Comparison of ENCODE assay signal across 28 mouse cellular contexts in genomic region chr3:99504772-99505171, GRCm38 (mm10).
"Had no signal": no experiment of that assay in that cellular context is flagged by ENCODE, and none has a peak within 500 bp of the region (broad histone marks: within the 10 kb centered on the region; RNA-seq: fewer than 3 reads in every experiment).

No protein-coding gene starts in this region.

- H3K4me1 ChIP-seq: embryonic facial prominence, embryonic 10.5 days; embryonic facial prominence, embryonic 12.5 days; embryonic facial prominence, embryonic 13.5 days; embryonic facial prominence, embryonic 15.5 days; forebrain, embryonic 10.5 days; forebrain, embryonic 12.5 days; forebrain, embryonic 13.5 days; forebrain, embryonic 15.5 days had no signal

- H3K27me3 ChIP-seq: embryonic facial prominence, embryonic 12.5 days; embryonic facial prominence, embryonic 13.5 days; embryonic facial prominence, embryonic 15.5 days; forebrain, embryonic 12.5 days; forebrain, embryonic 13.5 days; forebrain, embryonic 15.5 days had no signal

- H3K27ac ChIP-seq: embryonic facial prominence, embryonic 10.5 days; embryonic facial prominence, embryonic 12.5 days; embryonic facial prominence, embryonic 13.5 days; embryonic facial prominence, embryonic 15.5 days; forebrain, embryonic 10.5 days; forebrain, embryonic 12.5 days; forebrain, embryonic 13.5 days; forebrain, embryonic 15.5 days; gastrocnemius, adult 2 months; heart, adult 2 months had no signal

- DNase-seq: cerebellum, adult 2 months; cerebellum, adult 8-10 months; cerebellum, adult 9-10 months; cerebellum, adult 9-11 months; cerebellum, postnatal 14 days; cerebellum, postnatal 25 days; cerebellum, postnatal 36 days; embryo, embryonic 11 days; forebrain, postnatal 0 days; gastrocnemius, adult 2 months; gastrocnemius, postnatal 10 days; gastrocnemius, postnatal 14 days; gastrocnemius, postnatal 25 days; gastrocnemius, postnatal 36 days; heart, adult 11 months; heart, adult 18-20 months; heart, adult 2 months had no signal

- H3K9ac ChIP-seq: embryonic facial prominence, embryonic 12.5 days; embryonic facial prominence, embryonic 13.5 days; embryonic facial prominence, embryonic 15.5 days; forebrain, embryonic 12.5 days; forebrain, embryonic 13.5 days; forebrain, embryonic 15.5 days; forebrain, postnatal 0 days had no signal

- H3K9me3 ChIP-seq: embryonic facial prominence, embryonic 10.5 days; embryonic facial prominence, embryonic 12.5 days; embryonic facial prominence, embryonic 13.5 days; embryonic facial prominence, embryonic 15.5 days; forebrain, embryonic 10.5 days; forebrain, embryonic 12.5 days; forebrain, embryonic 13.5 days; forebrain, embryonic 15.5 days had no signal

- H3K4me2 ChIP-seq: embryonic facial prominence, embryonic 12.5 days; embryonic facial prominence, embryonic 13.5 days; embryonic facial prominence, embryonic 15.5 days; forebrain, embryonic 12.5 days; forebrain, embryonic 13.5 days; forebrain, embryonic 15.5 days had no signal

- H3K4me3 ChIP-seq: embryonic facial prominence, embryonic 10.5 days; embryonic facial prominence, embryonic 12.5 days; embryonic facial prominence, embryonic 13.5 days; embryonic facial prominence, embryonic 15.5 days; erythroblast, embryonic 14.5 days; forebrain, embryonic 10.5 days; forebrain, embryonic 12.5 days; forebrain, embryonic 13.5 days; forebrain, embryonic 15.5 days; gastrocnemius, adult 2 months; heart, adult 2 months had no signal

- H3K36me3 ChIP-seq: embryonic facial prominence, embryonic 10.5 days; embryonic facial prominence, embryonic 12.5 days; embryonic facial prominence, embryonic 13.5 days; embryonic facial prominence, embryonic 15.5 days; forebrain, embryonic 10.5 days; forebrain, embryonic 12.5 days; forebrain, embryonic 15.5 days had no signal

- ATAC-seq: forebrain, embryonic 13.5 days; forebrain, embryonic 14.5 days; forebrain, embryonic 15.5 days; forebrain, embryonic 16.5 days; forebrain, postnatal 0 days had no signal
